Mouse (Mus musculus): Measurements from ENCODE around the gene Susd5. TPM values are rescaled to one million over a fixed set of nuclear protein-coding genes. Genes with fewer than 3 reads are reported as not detected.

Gene Susd5
- polyA plus RNA-seq (2015; fragmentation: Nextera tagmentation; extraction: Ambion mirVana) = 0.31 and 0.33 TPM in 2 replicates

DNA sequence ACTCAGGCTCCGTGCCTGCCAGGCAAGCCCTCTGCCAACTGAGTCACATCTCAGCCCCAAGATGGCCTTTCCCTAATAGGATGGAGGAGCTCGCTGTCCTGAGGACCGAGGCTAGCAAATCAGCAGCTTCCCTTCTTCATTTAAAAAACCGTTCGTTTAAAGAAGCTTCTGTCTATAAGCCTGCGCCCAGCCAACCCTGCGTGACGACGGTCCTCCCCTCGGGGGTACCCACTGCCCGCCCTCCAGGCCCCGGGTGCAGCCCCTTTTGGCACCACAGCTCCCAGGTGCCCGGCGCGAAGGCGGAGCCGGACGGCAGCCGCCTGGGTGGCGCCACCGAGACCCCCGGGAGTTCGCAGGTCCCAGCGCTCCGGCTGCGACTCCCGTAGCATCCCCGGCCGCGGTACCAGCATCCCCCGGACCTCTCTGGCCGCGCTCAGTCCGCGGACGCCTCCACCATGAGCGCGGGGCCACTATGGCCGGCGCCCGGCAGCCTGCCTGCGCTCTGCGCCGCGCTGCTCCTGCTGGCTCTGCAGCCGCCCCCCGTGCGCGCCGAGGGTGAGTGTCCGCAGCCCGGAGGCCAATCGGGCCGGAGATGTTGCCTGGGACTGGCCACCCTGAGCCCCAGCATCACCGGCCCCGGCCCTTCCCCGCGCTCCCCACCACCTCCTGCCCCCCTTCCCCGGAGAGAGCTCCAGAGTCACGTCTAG, at the start of gene Susd5:
TSS of gene Susd5 (plus strand) at position 51 of the 707 bp plus-strand sequence.
- Histone ChIP-seq H3K27ac (no peak within 1 kb of the TSS), H3K27me3 (replicated peaks) (peaks cover 35% of the 10 kb centered on the region), H3K4me1 (peaks cover 8% of the 10 kb centered on the region), H3K36me3 (no peaks in the 10 kb centered on the region), H3K9me3 (no peaks in the 10 kb centered on the region), H3K9ac (no peak within 1 kb of the TSS), H3K4me2 (peak within 1 kb of the TSS; percentile 83), H3K4me3 (replicated peaks) (peak within 1 kb of the TSS; percentile 41)
- 2% methylated on average over 58 of the region's 60 CpGs for WGBS
- ATAC-seq (ENCODE audit: insufficient read depth, low FRiP score, low read depth) = no peak

- Histone ChIP-seq H3K27ac (no peak overlapping the region), H3K4me2 (no peak overlapping the region), H3K4me1 (no peaks in the 10 kb centered on the region), H3K36me3 (no peaks in the 10 kb centered on the region), H3K27me3 (replicated peaks) (no peaks in the 10 kb centered on the region), H3K4me3 (replicated peaks) (no peak overlapping the region), H3K9ac (no peak overlapping the region), H3K9me3 (no peaks in the 10 kb centered on the region)
- WGBS = 88% methylated on average over 9 of the region's 9 CpGs
- ATAC-seq (ENCODE audit: insufficient read depth, low FRiP score, low read depth) = no peak
These were observed 49.0 kb upstream of the Susd5 start for GRCm38 (mm10) chr9:114007850-114008350.

- Histone ChIP-seq H3K27me3 (replicated peaks) (no peaks in the 10 kb centered on the region), H3K9ac (no peak overlapping the region), H3K36me3 (no peaks in the 10 kb centered on the region), H3K9me3 (no peaks in the 10 kb centered on the region), H3K4me1 (no peaks in the 10 kb centered on the region), H3K4me2 (no peak overlapping the region), H3K27ac (no peak overlapping the region), H3K4me3 (replicated peaks) (no peak overlapping the region)
- 39% methylated on average over 5 of the region's 5 CpGs for WGBS
- ATAC-seq (ENCODE audit: insufficient read depth, low FRiP score, low read depth) = no peak
These were observed 47.4 kb upstream of the Susd5 start for GRCm38 (mm10) chr9:114009526-114009925.

DNA sequence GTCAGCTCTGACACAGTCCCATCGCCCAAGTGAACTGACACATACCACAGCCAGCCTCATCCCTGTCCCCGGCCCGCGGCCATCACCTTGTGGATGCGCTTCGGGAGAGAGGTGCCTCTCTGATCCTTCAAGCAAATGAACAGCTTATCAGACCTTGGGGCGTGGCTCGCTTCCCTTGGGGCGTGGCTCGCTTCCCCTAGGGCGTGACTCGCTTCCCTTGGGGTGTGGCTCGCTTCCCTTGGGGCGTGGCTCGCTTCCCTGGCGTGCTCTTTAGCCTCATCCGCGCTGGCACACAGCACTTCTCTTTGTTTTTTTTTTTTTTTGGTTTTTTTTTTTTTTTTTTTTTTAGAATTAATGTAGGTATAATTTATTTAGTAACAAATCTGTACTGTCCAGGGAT, 45.7 kb upstream of the Susd5 start:
- 59% methylated on average over 18 of the region's 18 CpGs for WGBS
- Histone ChIP-seq H3K9ac (no peak overlapping the region), H3K4me2 (no peak overlapping the region), H3K27me3 (replicated peaks) (no peaks in the 10 kb centered on the region), H3K27ac (no peak overlapping the region), H3K4me1 (no peaks in the 10 kb centered on the region), H3K9me3 (no peaks in the 10 kb centered on the region), H3K36me3 (no peaks in the 10 kb centered on the region), H3K4me3 (replicated peaks) (no peak overlapping the region)
- no peak for ATAC-seq (ENCODE audit: insufficient read depth, low FRiP score, low read depth)

DNA sequence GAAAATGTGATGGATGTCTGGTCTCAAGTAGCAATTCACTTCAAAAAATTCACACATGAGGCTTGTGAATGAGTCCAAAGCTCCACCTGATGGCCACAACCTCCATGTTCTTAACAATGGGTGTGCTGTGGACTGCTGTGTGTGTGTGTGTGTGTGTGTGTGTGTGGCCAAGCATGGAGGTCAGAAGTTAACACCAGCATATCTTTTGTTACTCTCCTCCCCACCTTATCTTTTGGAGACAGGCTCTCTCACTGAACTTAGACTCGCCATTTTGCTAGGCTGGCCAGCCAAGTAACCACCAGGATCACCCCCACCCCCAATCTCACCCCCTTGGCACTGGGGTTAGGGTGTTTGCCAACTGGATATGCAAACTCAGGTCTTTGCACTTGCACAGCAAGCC, 42.9 kb upstream of the Susd5 start:
- ATAC-seq (ENCODE audit: insufficient read depth, low FRiP score, low read depth) = no peak
- 80% methylated on average over 1 of the region's 1 CpGs for WGBS
- H3K27me3 ChIP-seq (replicated peaks) = no peaks in the 10 kb centered on the region
- no peaks in the 10 kb centered on the region for H3K4me1 ChIP-seq
- H3K9ac ChIP-seq = no peak overlapping the region
- no peaks in the 10 kb centered on the region for H3K36me3 ChIP-seq
- no peak overlapping the region for H3K4me2 ChIP-seq
- no peak overlapping the region for H3K27ac ChIP-seq
- no peaks in the 10 kb centered on the region for H3K9me3 ChIP-seq
- no peak overlapping the region for H3K4me3 ChIP-seq (replicated peaks)

GRCm38 (mm10) chr9:114015724-114016123, 41.2 kb upstream of the Susd5 start:
- Histone ChIP-seq H3K4me1 (no peaks in the 10 kb centered on the region), H3K4me2 (no peak overlapping the region), H3K9ac (no peak overlapping the region), H3K36me3 (no peaks in the 10 kb centered on the region), H3K4me3 (replicated peaks) (no peak overlapping the region), H3K27ac (no peak overlapping the region), H3K9me3 (no peaks in the 10 kb centered on the region), H3K27me3 (replicated peaks) (no peaks in the 10 kb centered on the region)
- no peak for ATAC-seq (ENCODE audit: insufficient read depth, low FRiP score, low read depth)
- WGBS = 84% methylated on average over 4 of the region's 4 CpGs

DNA sequence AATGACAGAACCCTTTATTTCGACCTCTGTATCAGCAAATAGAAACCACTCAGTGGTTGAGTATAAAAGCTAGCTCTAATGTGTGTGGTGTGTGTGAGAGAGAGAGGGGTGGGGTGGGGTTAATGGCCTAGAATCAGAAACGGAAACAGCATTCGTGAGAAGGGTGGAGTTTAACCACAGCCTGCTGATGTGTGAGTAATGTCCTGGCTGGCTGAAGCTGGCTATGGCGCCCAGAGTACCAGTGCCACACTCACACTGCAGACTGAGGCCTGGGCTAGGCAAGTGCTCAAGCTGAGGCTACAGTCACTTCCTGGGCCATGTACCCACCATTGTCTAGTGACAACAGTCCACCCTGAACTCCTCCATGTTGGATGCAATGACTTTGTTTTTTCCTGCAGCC, 40.5 kb upstream of the Susd5 start:
- WGBS = 57% methylated on average over 4 of the region's 4 CpGs
- Histone ChIP-seq H3K9me3 (no peaks in the 10 kb centered on the region), H3K27ac (no peak overlapping the region), H3K27me3 (replicated peaks) (no peaks in the 10 kb centered on the region), H3K9ac (no peak overlapping the region), H3K36me3 (no peaks in the 10 kb centered on the region), H3K4me1 (no peaks in the 10 kb centered on the region), H3K4me2 (no peak overlapping the region), H3K4me3 (replicated peaks) (no peak overlapping the region)
- no peak for ATAC-seq (ENCODE audit: insufficient read depth, low FRiP score, low read depth)

DNA sequence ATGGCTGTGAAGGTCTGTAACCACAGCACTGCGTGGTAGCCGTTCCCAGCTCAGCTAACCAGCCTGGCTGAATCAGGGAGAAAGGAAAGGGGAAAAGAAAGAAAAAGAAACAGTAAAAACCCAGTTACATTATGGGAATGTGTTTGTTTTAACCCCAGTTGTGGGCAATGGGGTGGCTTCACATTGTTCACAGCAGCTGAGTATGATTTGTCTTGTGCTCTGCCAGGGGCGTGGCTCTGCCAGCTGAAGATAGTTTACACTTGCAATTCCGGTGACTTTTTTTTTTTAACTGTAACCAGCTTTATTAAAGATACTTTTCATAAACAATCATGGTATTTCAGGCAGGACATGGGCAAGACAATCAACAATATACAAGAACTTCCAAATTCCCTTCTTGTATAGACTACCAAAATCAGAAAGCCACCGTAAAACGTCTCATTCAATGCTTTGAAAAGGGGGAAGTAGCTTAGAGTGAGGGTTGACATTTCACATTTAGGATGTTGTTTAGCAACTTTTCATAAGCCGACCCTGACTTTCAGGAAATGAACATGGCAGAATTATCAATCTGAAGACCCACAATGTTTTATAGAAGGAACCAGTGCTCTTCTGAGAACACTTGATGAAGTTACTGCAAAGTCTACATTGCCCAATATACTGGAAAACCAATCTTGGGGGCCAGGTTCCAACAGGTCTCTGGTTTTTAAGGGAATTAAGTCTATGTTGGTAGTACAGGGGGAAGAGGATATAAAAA, 37.8 kb upstream of the Susd5 start:
- Histone ChIP-seq H3K9ac (no peak overlapping the region), H3K27me3 (replicated peaks) (no peaks in the 10 kb centered on the region), H3K9me3 (no peaks in the 10 kb centered on the region), H3K36me3 (no peaks in the 10 kb centered on the region), H3K4me1 (no peaks in the 10 kb centered on the region), H3K27ac (no peak overlapping the region), H3K4me2 (no peak overlapping the region), H3K4me3 (replicated peaks) (no peak overlapping the region)
- ATAC-seq (ENCODE audit: insufficient read depth, low FRiP score, low read depth) = no peak
- WGBS = 77% methylated on average over 7 of the region's 7 CpGs

DNA sequence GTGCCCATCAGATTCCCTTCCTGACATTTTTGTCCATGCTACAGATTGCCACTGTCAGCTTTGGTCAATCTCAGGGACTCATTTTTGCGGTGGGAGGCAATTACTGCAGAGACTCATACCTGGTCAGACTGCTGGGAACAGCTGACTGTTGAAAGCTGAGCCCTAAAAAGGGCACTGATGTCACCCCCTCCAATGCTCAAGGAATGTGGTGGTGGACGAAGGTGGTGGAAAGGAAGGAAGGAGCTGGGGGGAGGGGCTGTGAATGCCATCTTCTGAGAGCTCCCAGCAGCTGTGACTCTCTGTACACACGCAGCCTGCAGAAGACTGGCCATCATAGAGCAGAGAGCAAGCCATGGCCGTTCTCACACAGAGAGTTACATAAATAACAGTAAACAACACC, 34.8 kb upstream of the Susd5 start:
- Histone ChIP-seq H3K4me2 (no peak overlapping the region), H3K4me1 (no peaks in the 10 kb centered on the region), H3K36me3 (no peaks in the 10 kb centered on the region), H3K27me3 (replicated peaks) (no peaks in the 10 kb centered on the region), H3K9ac (no peak overlapping the region), H3K4me3 (replicated peaks) (no peak overlapping the region), H3K9me3 (no peaks in the 10 kb centered on the region), H3K27ac (no peak overlapping the region)
- no peak for ATAC-seq (ENCODE audit: insufficient read depth, low FRiP score, low read depth)
- 30% methylated on average over 4 of the region's 4 CpGs for WGBS

- H3K9ac ChIP-seq = no peak overlapping the region
- H3K27ac ChIP-seq = no peak overlapping the region
- H3K4me1 ChIP-seq = no peaks in the 10 kb centered on the region
- no peak overlapping the region for H3K4me2 ChIP-seq
- H3K9me3 ChIP-seq = no peaks in the 10 kb centered on the region
- no peak for ATAC-seq (ENCODE audit: insufficient read depth, low FRiP score, low read depth)
- H3K36me3 ChIP-seq = no peaks in the 10 kb centered on the region
- no peak overlapping the region for H3K4me3 ChIP-seq (replicated peaks)
- no peaks in the 10 kb centered on the region for H3K27me3 ChIP-seq (replicated peaks)
- WGBS = 35% methylated on average over 9 of the region's 9 CpGs
These were observed 31.8 kb upstream of the Susd5 start for GRCm38 (mm10) chr9:114025182-114025581.

- Histone ChIP-seq H3K4me1 (no peaks in the 10 kb centered on the region), H3K9me3 (no peaks in the 10 kb centered on the region), H3K27ac (no peak overlapping the region), H3K36me3 (no peaks in the 10 kb centered on the region), H3K9ac (no peak overlapping the region), H3K4me2 (peak overlapping the region; percentile 98), H3K27me3 (replicated peaks) (no peaks in the 10 kb centered on the region), H3K4me3 (replicated peaks) (peak overlapping the region; percentile 58)
- 9% methylated on average over 8 of the region's 8 CpGs for WGBS
- no peak for ATAC-seq (ENCODE audit: insufficient read depth, low FRiP score, low read depth)
These were observed 31.1 kb upstream of the Susd5 start for GRCm38 (mm10) chr9:114025846-114026245.

- Histone ChIP-seq H3K4me1 (no peaks in the 10 kb centered on the region), H3K36me3 (no peaks in the 10 kb centered on the region), H3K9ac (peak overlapping the region; percentile 32; the same call in 1 of the 2 replicates), H3K9me3 (no peaks in the 10 kb centered on the region), H3K4me2 (peak overlapping the region; percentile 98), H3K4me3 (replicated peaks) (peak overlapping the region; percentile 58), H3K27ac (no peak overlapping the region), H3K27me3 (replicated peaks) (no peaks in the 10 kb centered on the region)
- peak; percentile 86 for ATAC-seq (ENCODE audit: insufficient read depth, low FRiP score, low read depth)
- under 1% methylated on average over 52 of the region's 52 CpGs for WGBS
These were observed 30.5 kb upstream of the Susd5 start for GRCm38 (mm10) chr9:114026261-114026934.
